Mouse (Mus musculus): ENCODE results near the gene Trpm3.

DNA sequence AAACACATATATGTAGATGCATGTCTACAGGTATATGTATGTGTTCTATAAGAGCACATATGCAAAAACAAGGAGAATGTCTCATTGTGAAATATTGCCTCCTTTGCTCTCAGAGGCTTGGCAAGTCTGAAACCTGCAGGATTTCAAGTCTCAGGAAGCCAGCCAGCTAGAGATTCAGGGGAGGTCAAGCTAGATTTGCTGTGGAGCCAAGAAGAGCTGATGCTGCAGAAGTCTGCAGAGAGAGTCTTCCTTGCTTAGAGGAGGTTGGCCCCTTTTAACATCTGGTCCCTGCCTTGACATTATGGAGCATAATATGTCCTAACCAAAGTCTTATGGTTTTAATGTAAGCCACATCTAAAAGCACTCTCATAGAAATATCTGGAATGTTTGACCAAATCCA is 323.2 kb downstream of the Trpm3 start:
- TF ChIP-seq MYOD1 (IDR thresholded peaks at IDR 0.05; ENCODE audit: control insufficient read depth, insufficient read length, low read depth) (no peak), CTCF (IDR thresholded peaks at IDR 0.05; ENCODE audit: control insufficient read depth, insufficient read depth, insufficient read length) (no peak), FOSL1 (IDR thresholded peaks at IDR 0.05; ENCODE audit: insufficient read depth, low read length, poor library complexity, severe bottlenecking) (no peak), USF1 (IDR thresholded peaks at IDR 0.05; ENCODE audit: low read depth) (no peak)
